Mouse (Mus musculus): ENCODE measurements around the gene Serpina6. TPM values are rescaled to one million over a fixed set of nuclear protein-coding genes. Genes with fewer than 3 reads are reported as not detected.
"Not testable (repeated sequence)": the region's sequence is repeated elsewhere in the genome, so short reads cannot be mapped to it uniquely, and the experiment has no call there.

Serpina6 gene
- polyA plus RNA-seq, 1 experiment from 2014 or later: not detected

DNA sequence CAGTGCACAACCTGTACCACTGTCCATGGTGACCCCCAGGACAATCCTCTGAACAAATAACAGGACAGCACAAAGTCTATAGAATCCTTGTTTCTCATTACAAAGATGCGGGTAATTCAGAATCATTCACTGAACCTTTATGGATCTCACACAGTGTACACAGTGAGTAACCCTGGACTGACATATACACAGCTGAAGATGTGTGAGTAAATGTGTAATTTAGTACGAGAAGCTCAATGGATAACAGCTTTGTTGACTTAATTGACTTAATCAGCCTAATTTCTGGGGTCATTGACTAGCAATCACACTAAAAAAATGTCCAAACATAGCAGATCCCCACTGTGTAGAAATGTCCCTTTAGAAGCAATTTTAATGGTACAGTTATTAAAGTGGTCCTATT, 24.2 kb upstream of the Serpina6 start:
- ATAC-seq (ENCODE audit: low FRiP score, low TSS enrichment) (no peak), DNase-seq (ENCODE audit: low spot score) (no peak)
- no peak for TF ChIP-seq CTCF (IDR thresholded peaks at IDR 0.05; ENCODE audit: low read depth)
- TF ChIP-seq EP300 (optimal IDR thresholded peaks at IDR 0.05): no peak
- Histone ChIP-seq H3K9me3 (ENCODE audit: control insufficient read depth, low read length) (no peaks in the 10 kb centered on the region), H3K9ac (ENCODE audit: low read length) (no peak overlapping the region), H3K4me3 (ENCODE audit: low read depth, low read length) (no peak overlapping the region), H3K4me1 (replicated peaks; ENCODE audit: control insufficient read depth, insufficient read depth) (no peaks in the 10 kb centered on the region), H3K27me3 (ENCODE audit: control insufficient read depth, insufficient read depth, low read length) (no peaks in the 10 kb centered on the region), H3K4me2 (replicated peaks; ENCODE audit: low read depth) (no peak overlapping the region), H3K27ac (replicated peaks) (no peak overlapping the region), H3K36me3 (ENCODE audit: control insufficient read depth, insufficient read depth, low read length) (no peaks in the 10 kb centered on the region)
- WGBS: 65% methylated on average over 2 of the region's 2 CpGs

DNA sequence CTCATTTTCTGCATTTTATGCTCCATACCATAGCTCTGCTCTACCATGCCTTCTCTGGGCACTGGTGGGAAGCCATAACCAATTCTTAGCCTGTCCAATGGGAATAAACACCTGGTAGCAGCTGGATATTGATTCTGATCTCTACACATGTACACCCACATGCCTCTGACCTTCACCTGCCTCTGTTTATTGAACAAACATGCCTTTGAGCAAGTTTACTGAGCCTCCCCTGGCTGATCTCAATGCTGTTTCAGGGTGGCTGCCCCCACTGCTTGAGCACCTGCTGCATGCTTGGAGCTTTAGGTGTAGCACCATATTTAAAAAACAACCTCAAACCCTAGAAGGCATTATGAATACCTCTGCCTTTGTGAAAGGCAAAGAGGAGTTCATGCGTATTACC, 22.8 kb upstream of the Serpina6 start:
- H3K4me2 ChIP-seq (replicated peaks; ENCODE audit: low read depth); H3K9me3 ChIP-seq (ENCODE audit: control insufficient read depth, low read length); H3K27me3 ChIP-seq (ENCODE audit: control insufficient read depth, insufficient read depth, low read length); H3K36me3 ChIP-seq (ENCODE audit: control insufficient read depth, insufficient read depth, low read length); H3K27ac ChIP-seq (replicated peaks); H3K4me3 ChIP-seq (ENCODE audit: low read depth, low read length); H3K4me1 ChIP-seq (replicated peaks; ENCODE audit: control insufficient read depth, insufficient read depth); DNase-seq (ENCODE audit: low spot score); H3K9ac ChIP-seq (ENCODE audit: low read length); ATAC-seq (ENCODE audit: low FRiP score, low TSS enrichment): not testable (repeated sequence)
- WGBS: 100% methylated on average over 1 of the region's 1 CpGs

DNA sequence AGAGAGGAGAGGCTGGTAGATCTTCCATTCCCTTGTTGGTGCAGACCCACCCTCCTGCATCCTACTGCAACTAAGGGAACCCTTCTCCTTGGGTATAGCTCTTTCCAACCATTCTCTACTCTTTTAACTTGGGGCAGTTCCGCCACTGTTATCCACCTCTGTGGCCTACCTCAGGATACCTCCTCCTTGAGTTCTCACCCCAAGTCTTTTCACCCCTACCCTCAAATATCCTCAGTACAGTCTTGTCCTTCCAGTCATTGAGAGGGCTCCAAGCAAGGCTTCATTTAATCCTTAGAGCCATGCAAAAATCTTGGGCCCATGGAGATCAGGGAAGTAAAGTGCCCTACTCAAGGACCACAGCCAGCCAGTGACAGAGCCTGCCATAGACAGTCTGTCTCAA, 19.0 kb upstream of the Serpina6 start, which contains the start of gene Serpina16:
Gene Serpina16, minus strand, starts transcription at position 101 of the 400 bp plus-strand sequence.
- H3K9ac ChIP-seq (ENCODE audit: low read length): no peak within 1 kb of the TSS
- no peaks in the 10 kb centered on the region for H3K27me3 ChIP-seq (ENCODE audit: control insufficient read depth, insufficient read depth, low read length)
- H3K4me3 ChIP-seq (ENCODE audit: low read depth, low read length): no peak within 1 kb of the TSS
- H3K4me1 ChIP-seq (replicated peaks; ENCODE audit: control insufficient read depth, insufficient read depth): no peaks in the 10 kb centered on the region
- no peak within 1 kb of the TSS for H3K27ac ChIP-seq (replicated peaks)
- no peak within 1 kb of the TSS for H3K4me2 ChIP-seq (replicated peaks; ENCODE audit: low read depth)
- 100% methylated on average over 1 of the region's 1 CpGs for WGBS
- no peak for DNase-seq (ENCODE audit: low spot score)
- TF ChIP-seq CTCF (IDR thresholded peaks at IDR 0.05; ENCODE audit: low read depth) (no peak), EP300 (optimal IDR thresholded peaks at IDR 0.05) (no peak)
- no peak for ATAC-seq (ENCODE audit: low FRiP score, low TSS enrichment)
- H3K36me3 ChIP-seq (ENCODE audit: control insufficient read depth, insufficient read depth, low read length): no peaks in the 10 kb centered on the region
- H3K9me3 ChIP-seq (ENCODE audit: control insufficient read depth, low read length): no peaks in the 10 kb centered on the region

DNA sequence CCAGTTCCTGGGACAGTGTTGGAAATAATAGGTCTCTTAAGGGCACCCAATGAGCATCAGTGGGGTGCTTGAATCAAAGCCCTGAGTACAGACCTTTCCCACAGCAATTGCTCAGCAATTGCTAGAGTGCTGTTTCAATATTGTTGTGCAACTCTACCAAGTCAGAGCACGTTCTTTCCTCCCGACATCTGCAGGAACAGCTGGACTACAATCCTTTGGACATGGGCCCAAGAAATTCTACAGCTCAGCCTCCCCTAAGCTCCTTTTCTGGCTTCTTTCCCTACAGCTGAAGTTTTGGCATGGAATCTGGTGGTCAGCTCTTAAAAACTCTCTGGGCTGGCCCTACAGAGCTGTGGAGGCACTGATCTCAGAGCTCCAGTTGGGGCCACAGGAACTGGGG, 16.2 kb upstream of the Serpina6 start:
- Histone ChIP-seq H3K36me3 (ENCODE audit: control insufficient read depth, insufficient read depth, low read length) (no peaks in the 10 kb centered on the region), H3K27me3 (ENCODE audit: control insufficient read depth, insufficient read depth, low read length) (no peaks in the 10 kb centered on the region), H3K27ac (replicated peaks) (no peak overlapping the region), H3K4me2 (replicated peaks; ENCODE audit: low read depth) (no peak overlapping the region), H3K4me1 (replicated peaks; ENCODE audit: control insufficient read depth, insufficient read depth) (no peaks in the 10 kb centered on the region), H3K9me3 (ENCODE audit: control insufficient read depth, low read length) (no peaks in the 10 kb centered on the region), H3K4me3 (ENCODE audit: low read depth, low read length) (no peak overlapping the region), H3K9ac (ENCODE audit: low read length) (no peak overlapping the region)
- DNase-seq (ENCODE audit: low spot score) (no peak), ATAC-seq (ENCODE audit: low FRiP score, low TSS enrichment) (no peak; the same call in 1 of the 2 replicates)
- TF ChIP-seq EP300 (optimal IDR thresholded peaks at IDR 0.05) (no peak), CTCF (IDR thresholded peaks at IDR 0.05; ENCODE audit: low read depth) (no peak)
- 24% methylated on average over 2 of the region's 2 CpGs for whole genome bisulfite sequencing

DNA sequence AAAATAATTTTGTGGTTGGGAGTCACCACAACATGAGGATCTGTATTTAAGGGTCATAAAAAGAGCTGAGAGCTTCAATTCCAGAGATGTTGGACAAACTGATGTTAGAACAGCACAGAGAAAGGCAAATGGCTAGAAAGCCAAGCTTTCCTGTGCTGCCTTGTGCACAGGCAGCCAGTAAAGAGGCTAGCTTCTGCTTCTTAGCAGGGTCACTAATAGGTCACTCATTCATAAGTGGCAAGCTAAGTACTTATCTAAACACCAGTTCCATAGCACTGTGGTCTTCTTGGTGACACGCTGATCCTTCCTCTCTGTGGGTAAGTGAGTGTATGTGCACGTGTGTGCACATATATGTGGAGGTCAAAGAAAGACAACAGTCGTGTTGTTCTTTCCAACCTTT, 14.5 kb upstream of the Serpina6 start:
- Histone ChIP-seq H3K9me3 (ENCODE audit: control insufficient read depth, low read length) (no peaks in the 10 kb centered on the region), H3K27ac (replicated peaks) (no peak overlapping the region), H3K4me2 (replicated peaks; ENCODE audit: low read depth) (no peak overlapping the region), H3K27me3 (ENCODE audit: control insufficient read depth, insufficient read depth, low read length) (no peaks in the 10 kb centered on the region), H3K4me1 (replicated peaks; ENCODE audit: control insufficient read depth, insufficient read depth) (no peaks in the 10 kb centered on the region), H3K4me3 (ENCODE audit: low read depth, low read length) (no peak overlapping the region), H3K9ac (ENCODE audit: low read length) (no peak overlapping the region), H3K36me3 (ENCODE audit: control insufficient read depth, insufficient read depth, low read length) (no peaks in the 10 kb centered on the region)
- no peak for ATAC-seq (ENCODE audit: low FRiP score, low TSS enrichment)
- no peak for DNase-seq (ENCODE audit: low spot score)
- no peak for TF ChIP-seq EP300 (optimal IDR thresholded peaks at IDR 0.05)
- no peak for TF ChIP-seq CTCF (IDR thresholded peaks at IDR 0.05; ENCODE audit: low read depth)
- whole genome bisulfite sequencing: 48% methylated on average over 3 of the region's 3 CpGs

DNA sequence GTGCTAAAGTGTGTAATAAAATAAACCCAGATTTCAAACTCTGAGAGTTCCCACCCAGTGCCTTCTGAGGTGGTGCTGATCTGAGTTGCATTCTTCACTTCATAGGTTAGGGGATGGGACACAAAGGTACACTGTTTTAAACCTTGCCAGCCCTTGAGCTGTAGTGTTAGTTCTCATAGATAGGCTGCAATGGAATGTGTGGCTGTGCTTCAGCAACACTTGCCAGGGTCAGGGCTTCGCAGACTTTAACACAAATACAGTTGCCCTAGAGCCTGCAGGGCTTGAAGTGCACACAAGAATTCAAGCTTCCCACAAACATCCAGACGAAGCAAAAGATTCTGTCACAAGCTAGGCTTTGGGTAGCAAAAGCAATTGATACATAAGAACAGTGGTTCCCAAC, 14.0 kb upstream of the Serpina6 start:
- Histone ChIP-seq H3K4me1 (replicated peaks; ENCODE audit: control insufficient read depth, insufficient read depth) (no peaks in the 10 kb centered on the region), H3K4me3 (ENCODE audit: low read depth, low read length) (no peak overlapping the region), H3K4me2 (replicated peaks; ENCODE audit: low read depth) (no peak overlapping the region), H3K36me3 (ENCODE audit: control insufficient read depth, insufficient read depth, low read length) (no peaks in the 10 kb centered on the region), H3K9me3 (ENCODE audit: control insufficient read depth, low read length) (no peaks in the 10 kb centered on the region), H3K27me3 (ENCODE audit: control insufficient read depth, insufficient read depth, low read length) (no peaks in the 10 kb centered on the region), H3K27ac (replicated peaks) (no peak overlapping the region), H3K9ac (ENCODE audit: low read length) (no peak overlapping the region)
- TF ChIP-seq EP300 (optimal IDR thresholded peaks at IDR 0.05) (no peak), CTCF (IDR thresholded peaks at IDR 0.05; ENCODE audit: low read depth) (no peak)
- DNase-seq (ENCODE audit: low spot score): no peak
- no peak for ATAC-seq (ENCODE audit: low FRiP score, low TSS enrichment)
- 48% methylated on average over 2 of the region's 2 CpGs for WGBS

Measured in stomach, postnatal 0 days (tissue).